Mouse (Mus musculus): ENCODE results near the gene Parvg.
A peak's percentile ranks its signal among the peaks of the same experiment; 100 is the strongest.

The Parvg gene

GRCm38 (mm10) chr15:84351915-84352844, 28.4 kb downstream of the Parvg start:
- peak; percentile 83 for DNase-seq

DNA sequence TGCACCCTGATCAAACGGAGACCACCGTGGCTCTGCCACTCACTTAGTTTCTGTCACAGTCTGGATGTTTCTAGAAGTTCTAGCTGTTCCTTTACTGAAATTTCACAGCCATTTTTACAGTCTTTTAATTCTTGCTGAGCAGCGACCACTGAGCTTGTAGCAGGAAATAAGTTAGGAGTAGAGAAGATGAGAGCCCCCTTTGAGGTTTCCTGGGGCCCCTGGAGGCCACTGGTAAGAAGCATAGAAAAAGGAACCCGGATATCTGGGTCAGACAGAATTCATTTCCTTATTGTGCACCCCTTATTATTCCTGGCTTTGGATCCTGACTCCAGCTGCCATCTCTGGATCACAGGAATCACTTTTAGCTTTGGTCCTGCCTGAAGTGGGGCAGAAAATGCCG, 31.3 kb downstream of the Parvg start:
- DNase-seq: no peak

- peak; percentile 77 for DNase-seq
Observed at GRCm38 (mm10) chr15:84364746-84365145, 40.9 kb downstream of the Parvg start.

GRCm38 (mm10) chr15:84365675-84366381, 42.0 kb downstream of the Parvg start:
- DNase-seq: peak; percentile 83

GRCm38 (mm10) chr15:84366574-84366989, 42.8 kb downstream of the Parvg start:
- peak; percentile 74 for DNase-seq

DNA sequence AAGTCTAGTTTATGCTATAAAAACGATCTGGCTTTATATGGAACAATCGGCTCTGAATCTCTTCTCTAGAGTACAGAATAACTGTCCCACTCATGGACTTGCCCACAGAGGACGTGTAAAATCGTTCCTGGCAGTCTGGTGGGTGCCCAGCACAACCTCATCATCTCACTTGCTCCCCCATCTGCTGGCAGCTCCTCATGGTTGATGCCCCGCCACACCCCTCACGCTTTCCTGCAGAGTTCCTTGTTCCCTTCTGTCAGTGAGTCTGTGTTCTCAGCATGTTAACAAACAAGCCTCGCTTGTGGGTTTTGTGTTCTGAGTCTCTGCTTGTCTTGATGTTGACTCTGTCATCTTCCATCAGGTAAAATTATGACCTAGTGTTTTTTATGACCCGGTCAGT, 43.6 kb downstream of the Parvg start:
- DNase-seq: no peak

- DNase-seq: no peak
Observed at GRCm38 (mm10) chr15:84372801-84373200, 49.0 kb downstream of the Parvg start.

DNA sequence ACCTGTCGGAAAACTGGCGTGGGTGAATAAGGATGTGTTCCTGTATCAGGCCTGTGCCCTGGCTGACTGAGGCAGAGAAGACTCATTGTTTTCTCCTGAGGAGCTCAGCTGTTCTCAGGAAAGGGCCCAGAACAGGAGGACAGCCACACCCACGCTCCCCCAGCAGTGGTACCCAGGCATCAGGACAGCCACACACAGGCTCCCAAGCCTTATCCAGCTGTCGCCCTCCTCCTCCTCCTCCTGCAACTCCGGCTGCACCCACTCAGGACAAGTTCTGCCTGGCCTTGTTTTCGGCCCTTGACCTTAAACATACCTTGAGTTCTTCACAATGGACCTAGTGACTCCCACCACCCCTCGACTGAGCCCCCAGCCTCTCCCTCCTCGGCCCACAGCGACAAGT, 54.9 kb downstream of the Parvg start:
- DNase-seq: no peak

DNA sequence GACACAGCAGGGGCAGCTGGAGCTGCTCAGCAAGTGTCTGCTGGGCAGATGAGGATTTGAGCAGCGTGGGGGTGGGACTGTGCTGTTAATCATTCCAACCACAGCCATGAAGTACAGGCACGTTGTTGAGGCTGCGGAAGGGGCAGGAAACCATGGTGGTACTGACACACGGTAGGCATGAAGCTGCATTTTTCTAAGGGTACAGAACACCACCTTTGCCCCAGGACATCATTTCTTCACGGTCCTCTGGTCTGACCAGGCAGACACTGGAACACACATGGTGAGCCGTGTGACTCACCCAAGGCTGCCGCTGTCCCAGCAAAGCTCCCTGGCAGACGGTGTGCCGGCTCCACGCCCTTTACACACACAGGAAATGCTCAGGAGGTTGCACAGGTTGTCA, 56.4 kb downstream of the Parvg start:
- DNase-seq: no peak

GRCm38 (mm10) chr15:84384066-84384465, 60.2 kb downstream of the Parvg start:
- no peak for DNase-seq

DNA sequence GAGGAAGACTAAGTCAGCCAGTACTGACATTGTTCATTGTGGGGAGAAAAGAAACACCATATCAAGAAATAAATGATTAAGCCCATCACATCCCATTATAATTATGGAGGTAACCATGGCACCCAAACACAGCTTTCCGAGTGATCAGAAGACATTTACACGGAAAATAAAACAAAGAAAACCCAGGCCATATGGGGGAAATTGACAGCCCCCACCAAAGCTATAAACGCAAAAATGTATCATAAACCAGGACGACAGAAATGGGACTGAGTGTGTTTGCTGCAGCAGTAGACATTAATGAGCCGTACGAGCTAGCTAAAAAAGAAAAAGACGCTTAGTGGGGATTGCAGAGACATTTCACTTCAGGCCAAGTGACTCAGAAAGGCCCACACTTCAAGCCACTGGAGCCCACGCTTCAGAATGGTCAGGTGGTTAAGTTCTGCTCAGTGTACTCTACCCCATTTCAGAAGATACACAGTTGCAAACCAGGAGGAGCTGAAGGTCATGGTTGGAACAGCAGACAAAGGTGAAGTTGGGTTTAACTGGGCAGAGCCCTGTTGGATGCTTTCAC, 62.3 kb downstream of the Parvg start:
- no peak for DNase-seq

GRCm38 (mm10) chr15:84388698-84389131, 64.9 kb downstream of the Parvg start:
- no peak for DNase-seq

DNA sequence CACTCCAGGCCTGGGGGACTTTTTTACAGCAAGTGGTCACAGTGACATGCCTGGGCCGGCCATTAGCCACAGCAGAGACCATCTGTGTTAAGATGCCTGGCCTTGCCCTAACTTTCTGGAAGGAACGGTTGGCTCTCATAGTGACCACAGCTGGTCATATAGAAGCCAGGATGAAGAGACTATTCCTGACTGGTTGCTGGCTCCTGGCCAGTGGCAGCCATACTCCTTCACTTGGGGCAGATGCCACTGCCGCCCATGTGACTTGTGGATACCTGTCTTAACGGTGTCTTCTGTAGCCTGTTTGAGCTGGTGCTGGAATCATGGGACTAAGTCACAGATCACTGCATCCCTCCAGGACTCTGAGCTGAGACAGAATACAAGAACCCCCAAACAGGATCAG, 68.3 kb downstream of the Parvg start:
- DNase-seq: no peak

Data from heart, adult 11 months (tissue).